Mouse (Mus musculus): Measurements from ENCODE around the gene Nisch.

Nisch gene

GRCm38 (mm10) chr14:31132491-31132975 is 84.2 kb downstream of the Nisch start:
- in situ Hi-C loops (cut with MboI, MseI), result no loop called here

DNA sequence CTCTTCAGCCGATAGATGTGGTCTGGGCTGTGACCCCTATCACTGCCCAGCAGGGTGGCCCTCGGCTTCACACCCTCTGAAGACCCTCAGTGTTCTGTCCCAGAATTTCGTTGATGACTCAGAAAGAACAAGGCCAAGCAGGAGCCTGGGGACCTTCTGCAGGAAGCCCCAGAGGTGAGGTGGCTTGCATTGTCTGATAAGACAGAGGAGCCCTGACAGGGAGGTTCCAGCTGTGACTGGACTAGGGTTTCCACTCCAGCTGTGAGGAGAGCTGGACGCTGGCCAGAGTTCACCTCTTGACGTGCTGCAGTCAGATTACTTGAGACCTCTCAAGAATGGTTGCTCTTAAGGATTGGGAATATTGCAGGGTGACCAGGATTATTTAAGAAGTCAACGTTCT is 84.7 kb downstream of the Nisch start:
- in situ Hi-C loops (cut with MboI, MseI), result no loop called here

DNA sequence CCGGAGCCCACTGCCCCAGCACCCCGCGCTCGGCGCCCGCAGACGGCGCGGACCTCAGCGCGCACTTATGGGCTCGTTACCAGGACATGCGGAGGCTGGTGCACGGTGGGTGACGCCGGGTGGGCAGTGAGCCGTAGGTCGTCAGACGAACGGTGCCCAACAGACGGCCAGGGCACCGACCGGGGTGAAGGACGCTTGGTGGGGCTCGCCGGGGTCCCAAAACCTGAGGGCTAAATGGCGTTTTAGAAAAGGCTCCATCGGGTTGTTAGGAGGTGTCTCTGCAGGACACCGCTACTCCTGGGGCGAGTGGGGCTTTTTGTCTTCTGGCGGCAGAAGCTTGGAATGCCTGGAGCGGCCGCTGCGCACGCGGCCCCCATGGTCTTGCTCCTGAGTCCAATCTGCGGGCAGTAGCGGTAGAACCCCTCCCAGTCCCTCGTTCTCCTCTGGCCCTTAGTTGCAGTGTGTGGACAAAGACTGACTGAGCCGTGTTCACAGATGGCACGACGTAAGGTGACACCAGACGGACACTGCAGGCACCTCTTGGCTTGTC is 85.4 kb downstream of the Nisch start:
- in situ Hi-C loops (cut with MboI, MseI), result no loop called here

DNA sequence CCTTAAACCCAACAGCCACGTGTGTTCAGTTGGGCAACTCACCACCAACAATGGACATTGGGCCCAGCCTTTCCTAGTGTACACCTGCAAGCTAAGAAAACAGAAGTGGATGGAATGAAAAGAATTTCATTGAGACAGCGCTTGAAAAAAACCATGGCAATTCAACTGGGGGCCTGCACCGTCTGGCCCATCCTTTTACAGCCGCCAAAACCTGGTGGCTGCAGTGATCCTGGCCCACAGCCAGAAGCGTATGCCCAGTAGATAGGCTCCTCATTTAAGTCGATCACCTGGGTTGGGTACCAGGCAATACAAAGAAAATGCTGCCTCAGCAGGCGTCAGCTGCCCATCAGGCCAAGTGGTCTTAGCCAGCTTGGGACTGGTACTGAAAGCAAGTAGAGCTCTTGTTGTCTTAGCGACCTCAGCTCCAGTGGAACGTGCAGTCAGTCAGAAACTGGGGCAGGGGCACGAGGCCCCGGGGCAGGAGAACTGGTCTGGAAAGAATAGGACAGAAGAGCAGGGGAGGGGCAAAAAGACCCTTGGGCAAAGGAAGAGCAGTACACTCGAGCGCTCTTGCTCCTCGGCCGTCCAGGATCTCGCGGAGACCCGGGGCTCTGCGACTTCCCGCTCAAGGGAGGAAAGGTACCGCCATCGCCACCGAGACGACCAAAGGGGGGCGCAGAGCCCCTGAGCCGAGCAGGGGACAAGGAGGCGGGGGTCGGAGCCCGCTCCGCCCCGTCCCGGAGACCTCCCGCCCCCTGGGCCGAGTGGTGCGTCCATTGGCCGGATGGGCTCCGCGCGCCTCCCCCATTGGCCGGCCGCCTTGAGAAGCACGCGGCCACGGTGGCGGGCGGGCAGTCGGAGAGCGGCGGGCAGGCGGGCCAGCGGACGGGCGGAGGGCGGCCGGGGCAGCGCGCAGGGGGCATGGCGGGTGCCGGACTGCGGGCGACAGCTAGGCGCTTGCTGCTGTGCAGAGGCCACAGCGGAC is 86.2 kb downstream of the Nisch start, which contains the start of gene Nt5dc2:
Gene Nt5dc2 (plus strand): TSS at position 818 of the 985 bp plus-strand sequence.
- in situ Hi-C loops (cut with MboI, MseI), result no loop called here

DNA sequence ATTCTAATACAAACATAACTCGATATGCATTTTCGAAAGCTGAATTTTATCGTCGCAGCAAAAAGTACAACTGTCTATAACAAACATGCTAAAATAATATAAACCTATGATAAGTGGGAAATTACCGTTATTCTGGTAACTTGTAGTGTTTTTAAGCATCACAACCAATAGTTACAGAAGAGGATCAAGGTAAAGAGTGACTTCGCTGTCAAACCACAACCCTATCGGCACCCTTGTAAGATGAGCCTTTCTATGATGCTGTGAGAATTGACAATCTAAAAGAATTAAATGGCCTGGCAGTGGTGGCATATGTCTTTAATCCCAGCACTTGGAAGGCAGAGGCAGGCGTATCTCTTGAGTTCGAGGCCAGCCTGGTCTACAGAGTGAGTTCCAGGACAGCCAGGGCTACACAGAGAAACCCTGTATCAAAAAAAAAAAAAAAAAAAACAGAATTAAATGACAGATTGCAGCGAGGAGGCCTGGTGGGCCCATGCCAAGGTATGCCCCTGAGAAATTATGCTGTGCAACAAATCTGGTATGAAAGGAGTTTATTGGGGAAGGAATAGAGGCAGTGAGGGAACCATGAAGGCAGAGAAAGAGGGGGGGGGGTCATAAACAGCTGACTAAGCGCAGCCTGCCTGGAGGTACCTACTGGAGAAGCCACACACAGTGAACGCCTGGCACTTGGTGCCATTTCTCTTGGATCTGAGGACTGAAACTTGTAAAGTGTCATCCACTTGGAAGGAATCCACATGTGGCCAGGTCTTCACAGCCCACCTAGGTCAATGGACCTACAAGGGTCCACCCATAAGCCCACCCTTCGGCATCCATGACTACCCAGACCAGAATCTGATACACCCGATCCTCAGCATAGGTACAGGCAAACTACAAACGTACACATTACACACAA is 87.2 kb downstream of the Nisch start:
- in situ Hi-C loops (cut with MboI, MseI), result no loop called here

DNA sequence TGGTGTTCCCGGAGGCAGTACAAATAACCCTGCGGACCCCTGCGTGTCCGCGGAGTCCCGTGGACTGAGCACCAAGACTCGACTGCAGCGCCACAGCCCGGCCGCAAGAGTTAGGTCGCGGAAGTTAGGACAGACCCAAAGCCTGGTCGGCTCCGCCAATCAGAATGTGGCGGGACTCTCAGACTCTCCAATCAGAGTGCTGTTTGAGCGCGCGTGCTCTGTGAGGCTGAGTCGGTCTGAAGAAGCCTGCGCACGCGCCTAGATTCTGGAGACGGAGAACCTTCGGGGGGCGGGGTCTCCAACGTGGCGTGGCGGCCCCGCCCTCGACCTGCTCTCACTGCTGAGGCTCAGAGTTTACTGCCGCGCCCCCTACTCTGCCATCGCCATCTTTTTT is 87.9 kb downstream of the Nisch start, which contains the start of gene Smim4:
Gene Smim4 (minus strand): TSS at position 131 of the 394 bp plus-strand sequence.
- in situ Hi-C loops (cut with MboI, MseI), result no loop called here

DNA sequence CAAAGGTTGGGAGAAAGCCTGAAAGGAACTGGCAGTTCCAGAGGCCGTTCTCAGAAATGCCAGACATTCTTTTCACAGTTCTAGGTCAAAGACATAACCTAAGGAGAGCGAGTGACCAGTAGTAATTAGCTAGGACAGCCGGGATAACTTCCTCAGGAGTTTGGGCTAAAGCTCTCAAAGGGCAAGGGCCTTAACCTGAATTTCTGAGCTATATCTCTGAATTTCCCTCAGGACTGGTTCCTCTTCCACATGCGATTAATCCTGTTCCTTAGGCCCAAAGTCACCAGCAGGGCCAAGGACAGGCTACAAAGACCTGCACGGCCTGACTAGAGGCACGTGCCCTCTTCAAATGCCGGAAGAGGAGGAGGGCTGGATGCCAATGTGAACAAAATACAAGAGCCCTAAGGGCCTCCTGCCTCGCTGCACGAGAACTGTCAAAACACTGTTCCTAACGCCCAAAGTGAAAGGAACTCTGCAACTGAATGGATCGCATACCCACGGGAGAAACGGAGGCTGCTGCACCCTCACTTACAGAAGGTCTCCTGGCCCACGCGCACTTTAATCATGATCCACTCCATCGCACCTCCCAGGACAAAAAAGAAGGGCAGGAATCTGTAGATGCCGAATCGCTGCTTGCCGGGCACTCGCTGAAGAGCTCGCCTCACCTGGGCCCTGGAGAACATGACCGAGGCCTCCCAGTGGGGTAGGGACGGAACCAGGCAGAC is 88.5 kb downstream of the Nisch start:
- in situ Hi-C loops (cut with MboI, MseI), result no loop called here

GRCm38 (mm10) chr14:31126826-31127225 is 89.9 kb downstream of the Nisch start:
- in situ Hi-C loops (cut with MboI, MseI), result no loop called here

DNA sequence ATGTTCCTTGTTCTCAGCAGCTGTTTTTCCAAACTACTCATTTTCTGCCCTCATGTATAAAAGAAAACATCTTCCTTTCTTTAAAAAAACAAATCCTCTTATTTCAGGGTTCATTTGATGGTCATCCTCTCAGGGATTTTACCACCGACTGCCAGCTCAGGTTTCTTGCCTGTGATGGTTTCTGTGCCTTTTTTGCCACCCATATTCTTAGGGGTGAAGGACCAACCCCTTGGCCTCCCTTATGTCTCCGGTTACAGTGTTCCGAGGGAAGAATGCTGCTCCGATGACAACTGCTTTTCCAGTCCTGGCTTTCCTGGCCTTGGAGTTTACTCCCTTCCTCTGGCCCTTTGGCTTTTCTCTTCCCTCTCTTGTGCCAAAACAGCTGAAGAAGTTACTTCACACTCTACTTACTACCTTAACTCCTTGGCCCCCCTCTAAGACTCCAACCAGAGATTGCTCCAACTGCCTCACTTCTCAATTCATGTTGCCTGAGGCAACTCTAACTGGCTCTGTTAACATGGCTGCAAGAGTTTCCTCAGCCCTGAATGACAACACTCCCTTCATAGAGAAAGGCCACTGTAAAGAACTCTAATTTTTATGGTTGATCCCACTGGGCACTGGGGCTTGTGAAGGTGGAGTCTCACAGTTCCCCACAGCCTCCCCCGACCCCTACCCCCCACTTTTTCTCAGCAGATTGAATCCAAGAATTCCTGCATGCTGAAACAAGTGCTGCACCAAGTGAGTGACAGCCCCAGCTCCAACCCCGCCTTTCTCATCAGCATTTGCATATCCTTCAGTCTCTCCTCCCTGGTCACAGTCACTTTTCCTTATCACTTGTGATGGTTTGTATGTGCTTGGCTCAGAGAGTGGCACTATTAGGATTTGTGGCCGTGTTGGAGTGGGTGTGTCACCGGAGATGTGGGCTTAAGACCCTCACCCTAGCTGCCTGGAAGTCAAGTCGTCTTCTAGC is 91.4 kb downstream of the Nisch start:
- in situ Hi-C loops (cut with MboI, MseI), result no loop called here

Data from T-helper 17 cell (primary cell).